Mouse (Mus musculus) Patski (cell line): ENCODE measurements around the gene Tekt1. TPM values are rescaled to one million over a fixed set of nuclear protein-coding genes. Genes with fewer than 3 reads are reported as not detected.
"Not testable (repeated sequence)": the region's sequence is repeated elsewhere in the genome, so short reads cannot be mapped to it uniquely, and the experiment has no call there.

Experiments used
- ATAC-seq: fragments of 100-300 bp; one replicate; pipeline ENCODE4 v1.8.0; 2021
- CTCF ChIA-PET: fragments of 350-600 bp; sonication (Branson Sonifier 250); formaldehyde crosslinking; loops from one replicate; lab custom pipeline; 2022; ENCODE audit warnings: inconsistent platforms; lab: Charles Lee
- POLR2A ChIA-PET: fragments of 350-600 bp; sonication (Branson Sonifier 250); formaldehyde crosslinking; loops from one replicate; lab custom pipeline; 2022; ENCODE audit warnings: antibody characterized with exemption, inconsistent platforms; lab: Charles Lee
- DNase-seq: peaks from one replicate; pipeline ENCODE4 v3.0.0-alpha.2; 2011; ENCODE audit warnings: low read depth, low spot score
- H3K27me3 ChIP-seq: fragments of 371-371 bp; one replicate; pipeline ENCODE4 v1.5.1; 2021
- CTCF ChIP-seq: fragments of 100-300 bp; IDR thresholded peaks from one replicate; pipeline ENCODE4 v1.5.1; 2021
- in situ Hi-C: fragments of 300-500 bp; cut with MboI; formaldehyde crosslinking; loops from 3 replicates; pipeline ENCODE4 v1.11.1; 2018; ENCODE audit warnings: low pct_unique_long_range_greater_than_20kb, mixed read lengths
- polyA plus RNA-seq: library from polyadenylated mRNA; unstranded; gene quantifications from one replicate; pipeline ENCODE4 v1.2.3, GENCODE M21; 2021

Gene Tekt1
- polyA plus RNA-seq, 1 experiment from 2014 or later: not detected

GRCm38 (mm10) chr11:72344486-72344885 lies 17.8 kb downstream of the Tekt1 start:
- in situ Hi-C loops: loop anchor here (25.0 kb wide), 1 partner anchor 282 kb away; no protein-coding TSS in a partner anchor
- no peak for DNase-seq
- TF ChIP-seq CTCF: no peak
- ATAC-seq: no peak
- ChIA-PET CTCF (interaction anchor here (1.1 to 2.3 kb wide), 10 partner anchors 8 to 220 kb away, joined by 3 to 11 read pairs (median 6); no protein-coding TSS in a partner anchor), POLR2A (no interaction called here)
- H3K27me3 ChIP-seq: no peaks in the 10 kb centered on the region

- ChIA-PET POLR2A (no interaction called here), CTCF (interaction anchor here (1.1 to 2.3 kb wide), 10 partner anchors 9 to 220 kb away, joined by 3 to 11 read pairs (median 6); no protein-coding TSS in a partner anchor)
- ATAC-seq (no peak), DNase-seq (no peak)
- H3K27me3 ChIP-seq: no peaks in the 10 kb centered on the region
- TF ChIP-seq CTCF: peak; percentile 84
- in situ Hi-C loops: loop anchor here (25.0 kb wide), 1 partner anchor 282 kb away; no protein-coding TSS in a partner anchor
Measured at GRCm38 (mm10) chr11:72343904-72344303, 18.3 kb downstream of the Tekt1 start.

- in situ Hi-C loops: loop anchor here (25.0 kb wide), 1 partner anchor 281 kb away; no protein-coding TSS in a partner anchor
- POLR2A ChIA-PET, DNase-seq, ATAC-seq, H3K27me3 ChIP-seq: not testable (repeated sequence)
- CTCF ChIA-PET: interaction anchor here (1.1 to 1.6 kb wide), 8 partner anchors 9 to 86 kb away, joined by 3 to 10 read pairs (median 6); no protein-coding TSS in a partner anchor
Measured at GRCm38 (mm10) chr11:72343238-72343625, 19.0 kb downstream of the Tekt1 start.

- in situ Hi-C loops: loop anchor here (25.0 kb wide), 1 partner anchor 280 kb away; no protein-coding TSS in a partner anchor
- DNase-seq: no peak
Measured at GRCm38 (mm10) chr11:72342549-72343237, 19.5 kb downstream of the Tekt1 start.

GRCm38 (mm10) chr11:72339716-72340115 lies 22.5 kb downstream of the Tekt1 start:
- H3K27me3 ChIP-seq: no peaks in the 10 kb centered on the region
- ATAC-seq (no peak), DNase-seq (no peak)
- POLR2A ChIA-PET: interaction anchor here (0.7 to 1.1 kb wide), 2 partner anchors 95 to 109 kb away, joined by 3 read pairs; no protein-coding TSS in a partner anchor
- in situ Hi-C loops: loop anchor here (25.0 kb wide), 1 partner anchor 277 kb away; no protein-coding TSS in a partner anchor
- CTCF ChIA-PET: interaction anchor here (1.4 to 1.5 kb wide), 3 partner anchors 12 to 30 kb away, joined by 4 to 5 read pairs (median 4); no protein-coding TSS in a partner anchor
- no peak for TF ChIP-seq CTCF

More at GRCm38 (mm10) chr11:72342549-72343237, 19.5 kb downstream of the Tekt1 start:
- no peaks in the 10 kb centered on the region for H3K27me3 ChIP-seq
- POLR2A ChIA-PET: no interaction called here
- no peak for TF ChIP-seq CTCF
- ATAC-seq: no peak
- CTCF ChIA-PET: no interaction called here

- DNase-seq: no peak
- CTCF ChIA-PET: interaction anchor here (1.4 kb wide), 1 partner anchor 14 kb away, joined by 5 read pairs; no protein-coding TSS in a partner anchor
- in situ Hi-C loops: loop anchor here (25.0 kb wide), 1 partner anchor 276 kb away; no protein-coding TSS in a partner anchor
- no peaks in the 10 kb centered on the region for H3K27me3 ChIP-seq
- no peak for ATAC-seq
- POLR2A ChIA-PET: interaction anchor here (1.1 kb wide), 1 partner anchor 9 kb away, joined by 3 read pairs; no protein-coding TSS in a partner anchor
- TF ChIP-seq CTCF: no peak
Measured at GRCm38 (mm10) chr11:72338437-72338871, 23.8 kb downstream of the Tekt1 start.

GRCm38 (mm10) chr11:72336726-72337125 lies 25.5 kb downstream of the Tekt1 start:
- in situ Hi-C loops: loop anchor here (25.0 kb wide), 1 partner anchor 274 kb away; no protein-coding TSS in a partner anchor
- CTCF ChIA-PET: interaction anchor here (1.2 kb wide), 1 partner anchor 10 kb away, joined by 3 read pairs; no protein-coding TSS in a partner anchor
- DNase-seq: no peak
- no peaks in the 10 kb centered on the region for H3K27me3 ChIP-seq
- no peak for TF ChIP-seq CTCF
- POLR2A ChIA-PET: no interaction called here
- no peak for ATAC-seq

GRCm38 (mm10) chr11:72334653-72335052 lies 27.6 kb downstream of the Tekt1 start:
- POLR2A ChIA-PET: no interaction called here
- DNase-seq: no peak
- CTCF ChIA-PET: interaction anchor here (1.2 to 1.9 kb wide), 3 partner anchors 9 to 95 kb away, joined by 3 to 5 read pairs (median 3); no protein-coding TSS in a partner anchor
- TF ChIP-seq CTCF: no peak
- ATAC-seq: no peak
- in situ Hi-C loops: loop anchor here (25.0 kb wide), 1 partner anchor 272 kb away; no protein-coding TSS in a partner anchor
- no peaks in the 10 kb centered on the region for H3K27me3 ChIP-seq

GRCm38 (mm10) chr11:72332951-72333667 lies 29.1 kb downstream of the Tekt1 start:
- TF ChIP-seq CTCF: no peak
- DNase-seq (no peak), ATAC-seq (no peak)
- ChIA-PET CTCF (interaction anchor here (0.8 to 1.7 kb wide), 3 partner anchors 8 to 96 kb away, joined by 3 read pairs; no protein-coding TSS in a partner anchor), POLR2A (interaction anchor here (0.6 kb wide), 1 partner anchor 45 kb away, joined by 3 read pairs; no protein-coding TSS in a partner anchor)
- H3K27me3 ChIP-seq: no peaks in the 10 kb centered on the region
- in situ Hi-C loops: loop anchor here (25.0 kb wide), 1 partner anchor 271 kb away; no protein-coding TSS in a partner anchor

- ATAC-seq: no peak
- no peak for TF ChIP-seq CTCF
- in situ Hi-C loops: loop anchor here (25.0 kb wide), 1 partner anchor 263 kb away; no protein-coding TSS in a partner anchor
- no peak for DNase-seq
- POLR2A ChIA-PET: interaction anchor here (0.6 kb wide), 1 partner anchor 260 kb away, joined by 3 read pairs; no protein-coding TSS in a partner anchor
- H3K27me3 ChIP-seq: no peaks in the 10 kb centered on the region
- CTCF ChIA-PET: interaction anchor here (0.9 kb wide), 1 partner anchor 105 kb away, joined by 3 read pairs; no protein-coding TSS in a partner anchor
Measured at GRCm38 (mm10) chr11:72325701-72326100, 36.5 kb downstream of the Tekt1 start.
